Mouse (Mus musculus) kidney, embryonic 15.5 days (tissue): ENCODE measurements at regions not wholly inside any gene's neighbourhood (a gene's known extent, or its start where the extent isn't known, plus 50 kb on each side); places are given as distances from the start of the nearest gene placed in this dataset.

ENCODE experiments used
- ATAC-seq: fragments of 200-750 bp; cut with Nextera tagmentation; replicated peaks from 2 replicates; pipeline ENCODE4 v1.8.0; 2017; ENCODE audit warnings: moderate TSS enrichment; ENCODE audit not compliant: low FRiP score
- H3K27ac ChIP-seq: fragments of 300-500 bp; sonication (generic); 2 replicates; pipeline ENCODE4 v1.5.1; 2015; ENCODE audit warnings: mild to moderate bottlenecking, inconsistent platforms
- H3K27me3 ChIP-seq: fragments of 300-500 bp; sonication (generic); 2 replicates; pipeline ENCODE4 v1.6.1; 2015; ENCODE audit warnings: inconsistent platforms
- H3K36me3 ChIP-seq: fragments of 300-500 bp; sonication (generic); 2 replicates; pipeline ENCODE4 v1.6.1; 2015; ENCODE audit warnings: inconsistent platforms
- H3K4me1 ChIP-seq: fragments of 300-500 bp; sonication (generic); 2 replicates; pipeline ENCODE4 v1.6.1; 2015; ENCODE audit warnings: inconsistent platforms
- H3K4me2 ChIP-seq: fragments of 300-500 bp; sonication (generic); 2 replicates; pipeline ENCODE4 v1.6.1; 2015; ENCODE audit warnings: moderate library complexity, mild to moderate bottlenecking, inconsistent platforms
- H3K4me3 ChIP-seq: fragments of 300-500 bp; sonication (generic); replicated peaks from 2 replicates; pipeline ENCODE4 v1.5.1; 2015; ENCODE audit warnings: mild to moderate bottlenecking, inconsistent platforms
- H3K9ac ChIP-seq: fragments of 300-500 bp; sonication (generic); 2 replicates; pipeline ENCODE4 v1.6.1; 2015; ENCODE audit warnings: mild to moderate bottlenecking, inconsistent platforms
- H3K9me3 ChIP-seq: fragments of 300-500 bp; sonication (generic); replicated peaks from 2 replicates; pipeline ENCODE4 v1.6.1; 2016; ENCODE audit warnings: inconsistent platforms
- WGBS: fragments of 180-500 bp; shearing (Covaris S2); methylation state at CpG from one replicate; pipeline ENCODE4 v1.1.7; 2015; ENCODE audit warnings: mixed read lengths; 5-methylcytosine and 5-hydroxymethylcytosine counted together

- 92% methylated on average over 4 of the region's 4 CpGs for WGBS
- peaks cover 4% of the 10 kb centered on the region; the same call in 1 of the 2 replicates for H3K4me1 ChIP-seq
Measured at GRCm38 (mm10) chr3:105130228-105130627, 63.6 kb downstream of the 4930564D02Rik start.

GRCm38 (mm10) chr3:105131053-105131452, 64.4 kb downstream of the 4930564D02Rik start:
- H3K27me3 ChIP-seq = no peaks in the 10 kb centered on the region
- WGBS = 82% methylated on average over 6 of the region's 6 CpGs
- H3K4me3 ChIP-seq = no peak overlapping the region
- peaks cover 4% of the 10 kb centered on the region; the same call in 1 of the 2 replicates for H3K4me1 ChIP-seq
- no peak overlapping the region for H3K27ac ChIP-seq
- ATAC-seq = no peak
- H3K4me2 ChIP-seq = no peak overlapping the region
- no peak overlapping the region for H3K9ac ChIP-seq
- H3K36me3 ChIP-seq = no peaks in the 10 kb centered on the region
- H3K9me3 ChIP-seq = no peaks in the 10 kb centered on the region

More at GRCm38 (mm10) chr3:105130228-105130627, 63.6 kb downstream of the 4930564D02Rik start:
- Histone ChIP-seq H3K36me3 (no peaks in the 10 kb centered on the region), H3K9ac (no peak overlapping the region), H3K4me2 (no peak overlapping the region), H3K9me3 (no peaks in the 10 kb centered on the region), H3K4me3 (no peak overlapping the region), H3K27me3 (no peaks in the 10 kb centered on the region), H3K27ac (no peak overlapping the region)
- no peak for ATAC-seq

- no peak overlapping the region for H3K4me3 ChIP-seq
- 83% methylated on average over 4 of the region's 4 CpGs for WGBS
- no peaks in the 10 kb centered on the region for H3K36me3 ChIP-seq
- H3K27me3 ChIP-seq = no peaks in the 10 kb centered on the region
- H3K4me1 ChIP-seq = no peaks in the 10 kb centered on the region; the same call in 1 of the 2 replicates
- no peak overlapping the region for H3K4me2 ChIP-seq
- H3K27ac ChIP-seq = no peak overlapping the region
- H3K9ac ChIP-seq = no peak overlapping the region
- no peak for ATAC-seq
- no peaks in the 10 kb centered on the region for H3K9me3 ChIP-seq
Measured at GRCm38 (mm10) chr3:105133011-105133410, 66.4 kb downstream of the 4930564D02Rik start.

GRCm38 (mm10) chr3:105141170-105141971, 74.7 kb downstream of the 4930564D02Rik start:
- no peak overlapping the region for H3K9ac ChIP-seq
- no peaks in the 10 kb centered on the region for H3K27me3 ChIP-seq
- no peak overlapping the region for H3K4me2 ChIP-seq
- no peaks in the 10 kb centered on the region for H3K4me1 ChIP-seq
- H3K36me3 ChIP-seq = no peaks in the 10 kb centered on the region
- H3K27ac ChIP-seq = no peak overlapping the region
- no peak for ATAC-seq
- H3K4me3 ChIP-seq = no peak overlapping the region
- H3K9me3 ChIP-seq = no peaks in the 10 kb centered on the region
- 68% methylated on average over 14 of the region's 14 CpGs for WGBS

GRCm38 (mm10) chr3:105142631-105143030, 76.0 kb downstream of the 4930564D02Rik start:
- Histone ChIP-seq H3K27me3 (no peaks in the 10 kb centered on the region), H3K36me3 (no peaks in the 10 kb centered on the region), H3K27ac (no peak overlapping the region), H3K9me3 (no peaks in the 10 kb centered on the region), H3K4me2 (no peak overlapping the region), H3K9ac (no peak overlapping the region), H3K4me1 (no peaks in the 10 kb centered on the region), H3K4me3 (no peak overlapping the region)
- ATAC-seq = no peak

GRCm38 (mm10) chr3:105151475-105152157, 85.0 kb downstream of the 4930564D02Rik start:
- H3K9ac ChIP-seq = no peak overlapping the region
- no peak overlapping the region for H3K4me3 ChIP-seq
- no peak overlapping the region for H3K27ac ChIP-seq
- peaks cover 4% of the 10 kb centered on the region; the same call in 1 of the 2 replicates for H3K27me3 ChIP-seq
- peak; percentile 73; the same call in 1 of the 2 replicates for ATAC-seq
- H3K4me2 ChIP-seq = no peak overlapping the region
- H3K4me1 ChIP-seq = peaks cover 8% of the 10 kb centered on the region; the same call in 1 of the 2 replicates
- H3K36me3 ChIP-seq = no peaks in the 10 kb centered on the region
- H3K9me3 ChIP-seq = no peaks in the 10 kb centered on the region
- 9% methylated on average over 11 of the region's 11 CpGs for WGBS

GRCm38 (mm10) chr3:105152158-105152541, 85.5 kb downstream of the 4930564D02Rik start:
- no peak for ATAC-seq
- Histone ChIP-seq H3K4me2 (no peak overlapping the region), H3K27me3 (peaks cover 4% of the 10 kb centered on the region; the same call in 1 of the 2 replicates), H3K4me3 (no peak overlapping the region), H3K27ac (no peak overlapping the region), H3K36me3 (no peaks in the 10 kb centered on the region), H3K9me3 (no peaks in the 10 kb centered on the region), H3K4me1 (peaks cover 8% of the 10 kb centered on the region; the same call in 1 of the 2 replicates), H3K9ac (no peak overlapping the region)
- 16% methylated on average over 1 of the region's 1 CpGs for WGBS

- H3K27me3 ChIP-seq = no peaks in the 10 kb centered on the region
- no peak overlapping the region for H3K4me2 ChIP-seq
- ATAC-seq = no peak
- no peaks in the 10 kb centered on the region for H3K9me3 ChIP-seq
- WGBS = 78% methylated on average over 2 of the region's 2 CpGs
- H3K36me3 ChIP-seq = no peaks in the 10 kb centered on the region
- H3K9ac ChIP-seq = no peak overlapping the region
- H3K27ac ChIP-seq = no peak overlapping the region
- no peak overlapping the region for H3K4me3 ChIP-seq
- no peaks in the 10 kb centered on the region for H3K4me1 ChIP-seq
Measured at GRCm38 (mm10) chr3:105158376-105158775, 91.7 kb downstream of the 4930564D02Rik start.

- Histone ChIP-seq H3K9me3 (no peaks in the 10 kb centered on the region), H3K36me3 (no peaks in the 10 kb centered on the region), H3K4me2 (no peak overlapping the region), H3K4me1 (peaks cover 4% of the 10 kb centered on the region; the same call in 1 of the 2 replicates), H3K27me3 (no peaks in the 10 kb centered on the region), H3K9ac (no peak overlapping the region), H3K27ac (no peak overlapping the region), H3K4me3 (no peak overlapping the region)
- 69% methylated on average over 2 of the region's 2 CpGs for WGBS
- ATAC-seq = no peak
Measured at GRCm38 (mm10) chr3:105165355-105165754, 98.7 kb downstream of the 4930564D02Rik start.

- Histone ChIP-seq H3K4me2 (no peak overlapping the region), H3K9me3 (no peaks in the 10 kb centered on the region; the same call in 1 of the 2 replicates), H3K27ac (no peak overlapping the region), H3K27me3 (no peaks in the 10 kb centered on the region), H3K4me1 (peaks cover 4% of the 10 kb centered on the region; the same call in 1 of the 2 replicates), H3K36me3 (no peaks in the 10 kb centered on the region), H3K4me3 (no peak overlapping the region), H3K9ac (no peak overlapping the region)
- 0 out of 2 replicates have a peak, but pooled peaks have one; percentile 36 for ATAC-seq
- WGBS = 28% methylated on average over 4 of the region's 4 CpGs
Measured at GRCm38 (mm10) chr3:105169117-105169516, 102.5 kb downstream of the 4930564D02Rik start.

- 78% methylated on average over 5 of the region's 5 CpGs for WGBS
- ATAC-seq = no peak
- Histone ChIP-seq H3K9me3 (no peaks in the 10 kb centered on the region; the same call in 1 of the 2 replicates), H3K4me2 (no peak overlapping the region), H3K36me3 (no peaks in the 10 kb centered on the region), H3K27ac (no peak overlapping the region), H3K27me3 (no peaks in the 10 kb centered on the region), H3K9ac (no peak overlapping the region), H3K4me1 (peaks cover 4% of the 10 kb centered on the region; the same call in 1 of the 2 replicates), H3K4me3 (no peak overlapping the region)
Measured at GRCm38 (mm10) chr3:105171527-105171926, 104.9 kb downstream of the 4930564D02Rik start.

- no peak overlapping the region for H3K4me2 ChIP-seq
- H3K27ac ChIP-seq = no peak overlapping the region
- H3K27me3 ChIP-seq = no peaks in the 10 kb centered on the region
- WGBS = 76% methylated on average over 1 of the region's 1 CpGs
- H3K36me3 ChIP-seq = no peaks in the 10 kb centered on the region
- H3K9ac ChIP-seq = no peak overlapping the region
- H3K4me3 ChIP-seq = no peak overlapping the region
- no peaks in the 10 kb centered on the region; the same call in 1 of the 2 replicates for H3K9me3 ChIP-seq
- no peak for ATAC-seq
- peaks cover 4% of the 10 kb centered on the region; the same call in 1 of the 2 replicates for H3K4me1 ChIP-seq
Measured at GRCm38 (mm10) chr3:105172054-105172453, 105.4 kb downstream of the 4930564D02Rik start.
